Mouse (Mus musculus): Measurements from ENCODE around the gene Gm10134.

DNA sequence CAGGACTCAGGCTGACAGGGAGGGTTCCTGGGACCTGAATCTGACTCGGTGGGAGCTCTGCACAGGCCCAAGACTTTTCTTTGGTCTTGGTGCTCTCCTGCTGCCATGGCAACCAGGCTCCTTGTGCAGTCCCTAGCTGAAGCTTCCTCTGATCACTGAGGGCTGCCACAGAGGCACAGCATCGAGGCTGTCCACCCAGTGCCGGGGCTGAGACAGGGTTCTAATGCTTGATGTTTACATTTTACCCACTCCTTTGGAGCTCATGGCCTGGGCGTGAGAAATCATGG is 31.7 kb downstream of the Gm10134 start:
- no peak for TF ChIP-seq POLR2A (IDR thresholded peaks at IDR 0.05; ENCODE audit: insufficient read depth, low read depth, low read length)
- TF ChIP-seq CTCF (IDR thresholded peaks at IDR 0.05; ENCODE audit: insufficient read depth, low read depth, low read length): no peak

All from olfactory bulb, adult 2 months (tissue).